Mouse (Mus musculus) intestine, embryonic 14.5 days (tissue): Measurements from ENCODE around the gene Prelid1. TPM values are rescaled to one million over a fixed set of nuclear protein-coding genes. Genes with fewer than 3 reads are reported as not detected.

ENCODE experiments used
- ATAC-seq: fragments of 200-750 bp; cut with Nextera tagmentation; replicated peaks from 2 replicates; pipeline ENCODE4 v1.8.0; 2017; ENCODE audit warnings: low read depth, moderate number of reproducible peaks, moderate TSS enrichment, moderate library complexity; ENCODE audit not compliant: low FRiP score, low TSS enrichment
- DNase-seq: peaks from one replicate; pipeline ENCODE4 v3.0.0-alpha.2; 2018; ENCODE audit warnings: low spot score
- H3K27ac ChIP-seq: fragments of 300-500 bp; sonication (generic); 2 replicates; pipeline ENCODE4 v1.5.1; 2014; ENCODE audit warnings: low read depth, mild to moderate bottlenecking, control low read depth
- H3K27me3 ChIP-seq: fragments of 300-500 bp; sonication (generic); replicated peaks from 2 replicates; pipeline ENCODE4 v1.6.1; 2014; ENCODE audit warnings: low read length, control low read depth; ENCODE audit not compliant: control insufficient read depth, insufficient read depth
- H3K36me3 ChIP-seq: fragments of 300-500 bp; sonication (generic); 2 replicates; pipeline ENCODE4 v1.6.1; 2014; ENCODE audit warnings: low read length, control low read depth; ENCODE audit not compliant: control insufficient read depth, insufficient read depth
- H3K4me1 ChIP-seq: fragments of 300-500 bp; sonication (generic); replicated peaks from 2 replicates; pipeline ENCODE4 v1.6.1; 2014; ENCODE audit warnings: low read length, control low read depth, mixed read lengths; ENCODE audit not compliant: control insufficient read depth, insufficient read depth
- H3K4me2 ChIP-seq: fragments of 300-500 bp; sonication (generic); 2 replicates; pipeline ENCODE4 v1.6.1; 2014; ENCODE audit warnings: low read length
- H3K4me3 ChIP-seq: fragments of 300-500 bp; sonication (generic); 2 replicates; pipeline ENCODE4 v1.5.1; 2014; ENCODE audit warnings: low read depth, low read length, control low read depth, mixed read lengths
- H3K9ac ChIP-seq: fragments of 300-500 bp; sonication (generic); 2 replicates; pipeline ENCODE4 v1.6.1; 2014; ENCODE audit warnings: mild to moderate bottlenecking, low read length
- H3K9me3 ChIP-seq: fragments of 300-500 bp; sonication (generic); 2 replicates; pipeline ENCODE4 v1.6.1; 2016; ENCODE audit warnings: low read length, control low read depth; ENCODE audit not compliant: control insufficient read depth
- WGBS: fragments of 180-500 bp; shearing (Covaris S2); extraction: QIAGEN DNeasy Blood & Tissue Kit; methylation state at CpG from one replicate; pipeline ENCODE4 v1.1.7; 2014; 5-methylcytosine and 5-hydroxymethylcytosine counted together
- polyA plus RNA-seq: library from polyadenylated mRNA; unstranded; fragments of >200 nt; fragmentation: Nextera tagmentation; extraction: Ambion mirVana; gene quantifications from 2 replicates; pipeline ENCODE4 v1.2.1, GENCODE M21; 2014

Prelid1 gene
- polyA plus RNA-seq, 1 experiment from 2014 or later = 598 TPM

- H3K27me3 ChIP-seq = no peaks in the 10 kb centered on the region
- 1% methylated on average over 29 of the region's 29 CpGs for WGBS
- H3K36me3 ChIP-seq = peaks cover 20% of the 10 kb centered on the region
- H3K9ac ChIP-seq = peak overlapping the region; percentile 64
- peak; percentile 24 for ATAC-seq
- peak overlapping the region; percentile 90 for H3K27ac ChIP-seq
- peaks cover 24% of the 10 kb centered on the region for H3K4me1 ChIP-seq
- no peaks in the 10 kb centered on the region for H3K9me3 ChIP-seq
- DNase-seq = no peak
- H3K4me3 ChIP-seq = peak overlapping the region; percentile 69
- H3K4me2 ChIP-seq = peak overlapping the region; percentile 63
Observed at GRCm38 (mm10) chr13:55329109-55329682, 8.9 kb downstream of the Prelid1 start.

DNA sequence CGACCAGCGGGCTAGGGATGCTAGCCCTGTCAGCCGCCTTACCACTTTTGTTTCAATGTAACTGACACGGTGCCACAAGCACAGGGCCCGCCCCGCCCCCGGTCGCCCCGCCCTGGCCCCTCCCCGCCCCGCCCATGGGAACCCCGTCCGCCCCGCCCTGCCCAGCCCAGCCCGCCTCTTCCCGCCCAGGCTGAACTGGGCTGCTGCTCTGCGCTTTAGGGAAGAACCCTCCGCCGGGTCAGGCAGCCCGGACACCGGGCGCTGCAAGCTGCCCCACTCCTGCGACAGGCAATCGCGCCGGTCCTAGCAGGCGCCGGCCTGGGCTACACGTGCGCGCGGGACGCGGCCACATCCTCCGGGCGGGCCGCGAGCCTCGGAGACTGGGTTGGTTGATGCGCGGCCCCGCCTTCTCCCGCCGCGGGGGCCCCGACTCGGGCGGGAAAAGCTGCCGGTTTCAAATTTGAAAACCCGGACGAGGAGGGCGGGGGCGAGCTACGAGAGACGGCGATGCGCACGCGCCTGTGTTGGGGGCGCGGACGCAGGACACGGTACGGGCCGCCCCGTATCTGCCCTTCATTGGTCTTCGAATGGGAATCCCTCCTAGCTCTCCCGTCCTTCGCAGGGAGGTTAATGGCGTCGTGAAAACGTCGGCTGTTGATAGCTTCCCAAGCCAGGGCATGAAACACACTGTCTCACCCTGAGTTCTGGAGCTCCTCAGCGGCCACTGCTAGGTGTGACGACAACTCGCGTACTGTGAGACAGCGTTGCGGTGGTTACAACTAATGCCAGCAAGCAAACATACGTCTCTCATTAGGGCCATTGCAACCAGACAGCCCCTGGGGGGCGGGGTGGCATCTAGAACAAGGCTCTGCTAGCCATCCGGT is 9.6 kb downstream of the Prelid1 start, which contains the start of gene Mxd3:
TSS of gene Mxd3 (minus strand) at position 141 of the 884 bp plus-strand sequence.
- DNase-seq = peak; percentile 97
- Histone ChIP-seq H3K4me3 (peak within 1 kb of the TSS; percentile 69), H3K9ac (peak within 1 kb of the TSS; percentile 64), H3K27me3 (no peaks in the 10 kb centered on the region), H3K36me3 (peaks cover 15% of the 10 kb centered on the region), H3K4me1 (peaks cover 24% of the 10 kb centered on the region), H3K9me3 (no peaks in the 10 kb centered on the region), H3K27ac (peak within 1 kb of the TSS; percentile 90), H3K4me2 (peak within 1 kb of the TSS; percentile 63)
- WGBS = under 1% methylated on average over 82 of the region's 82 CpGs
- peak; percentile 85 for ATAC-seq

DNA sequence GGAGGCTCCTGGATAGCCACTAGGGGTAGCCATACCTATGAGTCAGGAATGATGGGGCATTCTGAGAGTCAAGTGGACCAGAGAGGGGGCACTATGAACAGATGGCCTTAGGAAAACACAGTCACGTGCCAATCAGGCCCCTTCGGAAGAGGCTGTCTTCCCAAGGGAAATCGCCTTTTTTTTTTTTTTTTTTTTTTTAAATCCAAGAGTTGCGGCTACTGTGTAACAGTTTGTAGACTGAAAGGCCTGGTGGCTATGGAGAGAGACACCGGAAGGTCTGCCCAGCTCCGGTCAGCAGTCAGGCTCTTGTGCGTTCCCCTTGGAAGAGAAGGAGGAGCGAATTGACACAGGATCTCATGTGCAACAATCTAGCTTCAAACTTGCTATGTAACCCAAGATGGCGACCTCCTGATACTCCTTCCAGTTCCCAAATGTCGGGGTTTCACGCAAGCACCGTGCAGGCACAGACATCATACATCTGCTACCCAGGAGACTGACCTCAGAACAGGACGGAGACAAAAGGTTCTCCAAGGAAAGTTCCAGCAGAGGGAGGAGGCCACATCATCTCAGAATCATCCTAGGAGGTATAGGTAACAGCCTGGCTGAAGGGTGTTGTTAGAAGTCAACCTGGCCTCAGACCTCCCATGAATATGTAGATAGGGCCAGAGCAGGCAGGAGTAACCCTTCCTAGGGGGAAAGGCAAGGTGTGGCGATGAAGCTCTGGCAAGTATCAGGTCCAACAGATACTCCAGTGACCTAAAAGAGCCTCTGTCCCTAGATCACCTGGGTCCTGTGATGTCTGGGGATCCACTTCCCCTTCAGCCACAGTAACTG is 10.5 kb downstream of the Prelid1 start:
- peak overlapping the region; percentile 90 for H3K27ac ChIP-seq
- peak overlapping the region; percentile 64 for H3K9ac ChIP-seq
- no peaks in the 10 kb centered on the region for H3K27me3 ChIP-seq
- peak overlapping the region; percentile 69 for H3K4me3 ChIP-seq
- H3K4me2 ChIP-seq = peak overlapping the region; percentile 63
- peaks cover 6% of the 10 kb centered on the region for H3K36me3 ChIP-seq
- DNase-seq (no peak), ATAC-seq (no peak; the same call in 1 of the 2 replicates)
- H3K9me3 ChIP-seq = no peaks in the 10 kb centered on the region
- 46% methylated on average over 14 of the region's 14 CpGs for WGBS
- H3K4me1 ChIP-seq = peaks cover 24% of the 10 kb centered on the region

- H3K9me3 ChIP-seq = no peaks in the 10 kb centered on the region
- H3K4me3 ChIP-seq = no peak overlapping the region
- H3K4me2 ChIP-seq = no peak overlapping the region
- H3K9ac ChIP-seq = no peak overlapping the region
- H3K27ac ChIP-seq = no peak overlapping the region
- DNase-seq (no peak), ATAC-seq (no peak)
- H3K4me1 ChIP-seq = peaks cover 21% of the 10 kb centered on the region
- WGBS = 80% methylated on average over 3 of the region's 3 CpGs
- no peaks in the 10 kb centered on the region for H3K36me3 ChIP-seq
- H3K27me3 ChIP-seq = no peaks in the 10 kb centered on the region
Observed at GRCm38 (mm10) chr13:55332331-55332730, 12.0 kb downstream of the Prelid1 start.

- H3K4me1 ChIP-seq = peaks cover 3% of the 10 kb centered on the region
- H3K4me2 ChIP-seq = no peak overlapping the region
- no peak overlapping the region for H3K4me3 ChIP-seq
- 91% methylated on average over 4 of the region's 4 CpGs for WGBS
- ATAC-seq (no peak), DNase-seq (no peak)
- H3K27ac ChIP-seq = no peak overlapping the region
- H3K27me3 ChIP-seq = no peaks in the 10 kb centered on the region
- no peak overlapping the region for H3K9ac ChIP-seq
- H3K36me3 ChIP-seq = no peaks in the 10 kb centered on the region
- no peaks in the 10 kb centered on the region for H3K9me3 ChIP-seq
Observed at GRCm38 (mm10) chr13:55335701-55336100, 15.4 kb downstream of the Prelid1 start.

DNA sequence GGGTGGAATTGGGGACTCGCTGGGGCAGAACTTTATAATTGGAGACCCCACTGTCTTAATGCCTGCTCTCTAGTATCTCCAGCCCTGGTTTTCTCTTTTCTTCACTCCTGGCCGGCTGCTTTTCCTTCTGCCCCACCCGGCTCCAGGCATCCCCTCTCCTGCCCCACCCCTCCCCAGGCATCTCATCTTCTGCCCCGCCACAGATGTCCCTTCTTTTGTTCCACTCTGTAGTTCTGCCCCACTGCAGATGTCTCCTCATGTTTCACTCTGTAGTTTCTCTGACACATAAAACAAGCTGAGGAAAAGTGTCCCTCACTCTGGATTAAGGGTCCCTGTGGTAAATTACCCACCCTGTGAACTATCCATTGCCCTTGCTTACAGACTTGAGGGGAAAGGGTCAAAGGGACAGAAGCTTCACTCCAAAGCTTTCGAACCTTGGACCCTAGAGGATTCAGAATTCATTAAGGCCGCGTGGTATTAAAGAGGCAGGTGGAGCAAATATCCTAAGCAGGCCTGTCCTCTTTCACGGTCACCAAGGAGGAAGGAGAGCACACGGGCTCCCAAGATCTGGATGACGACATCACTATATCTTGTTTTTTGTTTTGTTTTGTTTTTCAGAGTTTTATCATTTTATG is 17.2 kb downstream of the Prelid1 start:
- H3K27me3 ChIP-seq = no peaks in the 10 kb centered on the region
- no peaks in the 10 kb centered on the region for H3K9me3 ChIP-seq
- no peaks in the 10 kb centered on the region for H3K4me1 ChIP-seq
- no peak overlapping the region for H3K9ac ChIP-seq
- no peak overlapping the region for H3K27ac ChIP-seq
- no peak for ATAC-seq
- no peak for DNase-seq
- WGBS = 68% methylated on average over 10 of the region's 10 CpGs
- no peak overlapping the region for H3K4me2 ChIP-seq
- H3K4me3 ChIP-seq = no peak overlapping the region
- no peaks in the 10 kb centered on the region for H3K36me3 ChIP-seq

DNA sequence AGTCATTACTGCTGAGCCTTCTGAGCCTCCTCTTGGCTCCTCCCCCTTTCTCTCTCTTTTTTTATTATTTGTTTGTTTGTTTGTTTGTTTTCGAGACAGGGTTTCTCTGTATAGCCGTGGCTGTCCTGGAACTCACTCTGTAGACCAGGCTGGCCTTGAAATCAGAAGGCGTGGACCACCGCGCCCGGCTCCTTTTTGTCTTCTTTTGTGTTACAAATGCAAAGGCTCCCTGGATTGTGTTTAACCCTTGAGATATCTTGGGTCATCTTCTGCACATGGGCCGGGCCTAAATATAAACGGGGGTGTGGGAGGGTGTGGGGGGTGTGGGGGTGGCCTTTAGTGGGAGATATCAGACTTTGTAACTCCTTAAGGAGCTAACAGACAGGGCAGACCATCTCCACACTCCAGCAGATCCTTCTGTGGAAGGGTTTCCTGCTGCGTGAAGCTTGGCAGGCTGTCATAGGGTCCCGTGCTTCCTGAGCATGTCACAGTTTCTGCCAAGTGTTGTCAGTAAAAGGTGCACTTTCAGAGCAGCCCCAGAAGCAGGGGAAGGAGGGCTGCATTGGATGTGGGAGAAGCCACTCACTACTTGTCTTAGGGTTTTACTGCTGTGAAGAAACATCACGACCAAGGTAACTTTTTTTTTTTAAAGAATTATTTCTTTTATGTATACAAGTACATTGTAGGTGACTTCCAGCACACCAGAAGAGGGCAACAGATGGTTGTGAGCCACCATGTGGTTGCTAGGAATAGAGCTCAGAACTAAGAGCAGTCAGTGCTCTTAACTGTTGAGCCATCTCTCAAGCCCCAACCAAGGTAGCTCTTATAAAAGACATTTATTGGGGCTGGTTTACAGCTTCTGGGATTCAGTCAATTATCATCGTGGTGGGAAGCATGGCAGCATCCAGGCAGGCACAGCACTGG is 18.1 kb downstream of the Prelid1 start:
- no peaks in the 10 kb centered on the region for H3K9me3 ChIP-seq
- no peak overlapping the region for H3K27ac ChIP-seq
- no peaks in the 10 kb centered on the region for H3K27me3 ChIP-seq
- H3K36me3 ChIP-seq = no peaks in the 10 kb centered on the region
- no peak for DNase-seq
- H3K9ac ChIP-seq = no peak overlapping the region
- H3K4me2 ChIP-seq = no peak overlapping the region
- H3K4me1 ChIP-seq = no peaks in the 10 kb centered on the region
- WGBS = 62% methylated on average over 12 of the region's 12 CpGs
- no peak for ATAC-seq
- no peak overlapping the region for H3K4me3 ChIP-seq
